28 mouse cellular contexts compared by ENCODE assay signal in genomic region chr19:55931642-55932041, GRCm38 (mm10).
DNase-seq lines count a peak whose midpoint lies in the region; ATAC-seq and TF ChIP-seq lines count a peak whose summit lies in the region.
"Had no signal": no experiment of that assay in that cellular context is flagged by ENCODE, and none has a peak within 500 bp of the region (broad histone marks: within the 10 kb centered on the region; RNA-seq: fewer than 3 reads in every experiment).

No protein-coding gene starts in this region.

- peak; percentile 12 for DNase-seq in kidney, adult 11 months
- no peak for DNase-seq in kidney, postnatal 4 days
- DNase-seq in testis, postnatal 10 days (ENCODE audit: low spot score): no peak
- DNase-seq in forebrain, embryonic 11.5 days (ENCODE audit: low spot score): no peak
- no peak for DNase-seq in lung, postnatal 4 days
- DNase-seq in cerebellum, postnatal 25 days: no peak
- DNase-seq: adrenal gland, postnatal 10 days; cerebellum, adult 11 months; cerebellum, adult 9-11 months; gastrocnemius, postnatal 25 days; heart, adult 11 months; layer of hippocampus, adult 9-11 months; retina, postnatal 1 day; right cerebral cortex, postnatal 14 days; thymus, postnatal 14 days had no signal

- H3K4me1 ChIP-seq in testis, adult 2 months (ENCODE audit: control insufficient read depth, insufficient read depth, low read length): no peaks in the 10 kb centered on the region; the same call in 1 of the 2 replicates
- H3K4me1 ChIP-seq in midbrain, embryonic 13.5 days (replicated peaks): peaks cover 30% of the 10 kb centered on the region
- peaks cover 4% of the 10 kb centered on the region; the same call in 1 of the 2 replicates for H3K4me1 ChIP-seq in forebrain, embryonic 11.5 days (replicated peaks; ENCODE audit: control insufficient read depth, insufficient read depth, low read length)
- H3K4me1 ChIP-seq: embryonic facial prominence, embryonic 15.5 days; lung, embryonic 15.5 days; megakaryocyte, embryonic 14.5 days had no signal

- H3K27me3 ChIP-seq in testis, adult 2 months (ENCODE audit: control insufficient read depth, insufficient read depth, low read length): no peaks in the 10 kb centered on the region
- H3K27me3 ChIP-seq in midbrain, embryonic 13.5 days: no peaks in the 10 kb centered on the region
- no peaks in the 10 kb centered on the region for H3K27me3 ChIP-seq in forebrain, embryonic 11.5 days (ENCODE audit: control insufficient read depth, insufficient read depth, low read length)
- H3K27me3 ChIP-seq: embryonic facial prominence, embryonic 15.5 days; heart, embryonic 15.5 days; lung, embryonic 15.5 days; neural tube, embryonic 15.5 days had no signal

- no peak overlapping the region for H3K9ac ChIP-seq in midbrain, embryonic 13.5 days (replicated peaks)
- H3K9ac ChIP-seq in forebrain, embryonic 11.5 days (ENCODE audit: low read length): no peak overlapping the region
- H3K9ac ChIP-seq: embryonic facial prominence, embryonic 15.5 days; forebrain, embryonic 13.5 days; heart, embryonic 15.5 days; hindbrain, embryonic 14.5 days; lung, embryonic 15.5 days; neural tube, embryonic 15.5 days had no signal

- TF ChIP-seq POLR2A in testis, adult 2 months (IDR thresholded peaks at IDR 0.05; ENCODE audit: control insufficient read depth, low read depth, low read length): no peak

- H3K4me2 ChIP-seq in midbrain, embryonic 13.5 days (replicated peaks): no peak overlapping the region
- H3K4me2 ChIP-seq in forebrain, embryonic 11.5 days (ENCODE audit: low read depth, low read length, severe bottlenecking): no peak overlapping the region
- H3K4me2 ChIP-seq: embryonic facial prominence, embryonic 15.5 days; forebrain, embryonic 13.5 days; heart, embryonic 15.5 days; hindbrain, embryonic 14.5 days; lung, embryonic 15.5 days; neural tube, embryonic 15.5 days had no signal

- no peaks in the 10 kb centered on the region for H3K9me3 ChIP-seq in midbrain, embryonic 13.5 days
- no peaks in the 10 kb centered on the region; the same call in 1 of the 2 replicates for H3K9me3 ChIP-seq in forebrain, embryonic 11.5 days (ENCODE audit: control insufficient read depth, low read length)
- H3K9me3 ChIP-seq: embryonic facial prominence, embryonic 10.5 days; embryonic facial prominence, embryonic 15.5 days; forebrain, embryonic 13.5 days; heart, embryonic 10.5 days; heart, embryonic 15.5 days; lung, embryonic 15.5 days; neural tube, embryonic 15.5 days had no signal

- peak overlapping the region; percentile 19 for H3K4me3 ChIP-seq in testis, adult 2 months (ENCODE audit: control insufficient read depth, low read depth, low read length)
- no peak overlapping the region for H3K4me3 ChIP-seq in midbrain, embryonic 13.5 days (replicated peaks)
- H3K4me3 ChIP-seq in forebrain, embryonic 11.5 days (ENCODE audit: low read depth, low read length): no peak overlapping the region
- H3K4me3 ChIP-seq: embryonic facial prominence, embryonic 10.5 days; embryonic facial prominence, embryonic 15.5 days; forebrain, embryonic 13.5 days; heart, embryonic 10.5 days; heart, embryonic 15.5 days; lung, embryonic 15.5 days; megakaryocyte, embryonic 14.5 days; neural tube, embryonic 15.5 days had no signal

- no peak for ATAC-seq in midbrain, embryonic 13.5 days
- ATAC-seq in forebrain, embryonic 11.5 days (replicated peaks; ENCODE audit: low FRiP score): no peak
- ATAC-seq: forebrain, embryonic 13.5 days; intestine, postnatal 0 days had no signal

- H3K36me3 ChIP-seq in testis, adult 2 months (ENCODE audit: control insufficient read depth, insufficient read depth, low read length): no peaks in the 10 kb centered on the region
- H3K36me3 ChIP-seq in midbrain, embryonic 13.5 days: peaks cover 14% of the 10 kb centered on the region
- peaks cover 7% of the 10 kb centered on the region for H3K36me3 ChIP-seq in forebrain, embryonic 11.5 days (ENCODE audit: control insufficient read depth, insufficient read depth, low read length)
- H3K36me3 ChIP-seq: neural tube, embryonic 15.5 days had no signal

- H3K27ac ChIP-seq in testis, adult 2 months (ENCODE audit: control insufficient read depth, insufficient read depth, low read depth, low read length): no peak overlapping the region
- peak overlapping the region; percentile 64; the same call in 1 of the 2 replicates for H3K27ac ChIP-seq in midbrain, embryonic 13.5 days
- no peak overlapping the region for H3K27ac ChIP-seq in forebrain, embryonic 11.5 days (ENCODE audit: low read depth, low read length)
- H3K27ac ChIP-seq: embryonic facial prominence, embryonic 10.5 days; embryonic facial prominence, embryonic 15.5 days; forebrain, embryonic 13.5 days; heart, embryonic 10.5 days; heart, embryonic 15.5 days; hindbrain, embryonic 14.5 days; kidney, postnatal 0 days; lung, embryonic 15.5 days; neural tube, embryonic 15.5 days had no signal

- no peak for TF ChIP-seq CTCF in testis, adult 2 months (IDR thresholded peaks at IDR 0.05; ENCODE audit: control insufficient read depth, insufficient read depth, insufficient replicate concordance, low read depth, low read length)

- 87% methylated on average over 17 of the region's 17 CpGs for WGBS in midbrain, embryonic 13.5 days
- 93% methylated on average over 17 of the region's 17 CpGs for WGBS in forebrain, embryonic 11.5 days
